Mouse (Mus musculus) CH12.LX (cell line): Measurements from ENCODE around the gene 1700037C18Rik. TPM values are rescaled to one million over a fixed set of nuclear protein-coding genes. Genes with fewer than 3 reads are reported as not detected.

ENCODE experiments used
- DNase-seq: peaks from one replicate; pipeline ENCODE4 v3.0.0-alpha.2; 2013; ENCODE audit errors: extremely low read depth
- H3K27ac ChIP-seq: 2 replicates; pipeline ENCODE4 v1.5.1; 2012; ENCODE audit warnings: low read depth, mild to moderate bottlenecking, control low read depth, moderate library complexity; ENCODE audit not compliant: insufficient read depth
- H3K27me3 ChIP-seq: replicated peaks from 2 replicates; pipeline ENCODE3; 2012; ENCODE audit warnings: inconsistent platforms
- H3K36me3 ChIP-seq, 2 experiments: replicated peaks in 1 of 2; 2 replicates each; pipeline versions ENCODE3 to v1.6.1; 2012; ENCODE audit warnings: inconsistent platforms in 1 of 2, low read length in 1 of 2, mild to moderate bottlenecking in 1 of 2, mixed read lengths in 1 of 2, moderate library complexity in 1 of 2; ENCODE audit not compliant: control insufficient read depth in 1 of 2, insufficient read depth in 1 of 2
- H3K4me1 ChIP-seq, 2 experiments: 2 replicates each; pipeline ENCODE4 v1.6.1; 2012; ENCODE audit warnings: inconsistent platforms in 1 of 2, moderate library complexity in 1 of 2; ENCODE audit not compliant: insufficient read depth in 2 of 2, control insufficient read depth in 1 of 2
- H3K4me2 ChIP-seq: 2 replicates; pipeline ENCODE4 v1.6.1; 2012; ENCODE audit warnings: low read depth, mild to moderate bottlenecking, control low read depth; ENCODE audit not compliant: poor library complexity, insufficient read depth, severe bottlenecking
- H3K4me3 ChIP-seq, 3 experiments: fragments of 150-350 bp in 1 of 3; sonication (generic) in 1 of 3; replicated peaks in 1 of 3; 2 replicates each; pipeline versions ENCODE3 to v1.5.1; 2011 to 2012; ENCODE audit warnings: low read depth in 2 of 3, low read length in 2 of 3, mild to moderate bottlenecking in 2 of 3, moderate library complexity in 2 of 3, control low read depth in 1 of 3, improper control_type of control experiment in 1 of 3, inconsistent platforms in 1 of 3, mixed read lengths in 1 of 3; ENCODE audit not compliant: poor library complexity in 1 of 3
- H3K79me2 ChIP-seq: replicated peaks from 2 replicates; pipeline ENCODE4 v1.6.1; 2012; ENCODE audit warnings: mild to moderate bottlenecking, moderate library complexity; ENCODE audit not compliant: control insufficient read depth, poor library complexity, insufficient read depth, severe bottlenecking; ENCODE audit errors: extremely low read depth
- H3K9ac ChIP-seq: 2 replicates; pipeline ENCODE4 v1.6.1; 2012; ENCODE audit warnings: low read depth, mild to moderate bottlenecking, control low read depth, moderate library complexity; ENCODE audit not compliant: insufficient read depth
- H3K9me3 ChIP-seq: replicated peaks from 2 replicates; pipeline ENCODE3; 2012; ENCODE audit warnings: low read length, inconsistent platforms, mixed read lengths
- BHLHE40 ChIP-seq: IDR thresholded peaks from 2 replicates; pipeline ENCODE4 v1.6.1; 2011; ENCODE audit warnings: mild to moderate bottlenecking, low read depth, low read length, improper control_type of control experiment
- CHD2 ChIP-seq: IDR thresholded peaks from 2 replicates; pipeline ENCODE4 v1.6.1; 2011; ENCODE audit warnings: low read length, improper control_type of control experiment
- CTCF ChIP-seq, 2 experiments: IDR thresholded peaks in 1 of 2; conservative IDR thresholded peaks in 1 of 2; 2 replicates each; pipeline ENCODE4 v1.5.1; 2011 to 2012; ENCODE audit warnings: low read depth in 2 of 2, low read length in 2 of 2, improper control_type of control experiment in 1 of 2, inconsistent platforms in 1 of 2, mild to moderate bottlenecking in 1 of 2, moderate library complexity in 1 of 2
- E2F4 ChIP-seq: IDR thresholded peaks from 2 replicates; pipeline ENCODE4 v1.6.1; 2011; ENCODE audit warnings: low read depth, low read length, improper control_type of control experiment; ENCODE audit not compliant: insufficient replicate concordance
- ELF1 ChIP-seq: IDR thresholded peaks from 2 replicates; pipeline ENCODE4 v1.6.1; 2014; ENCODE audit warnings: low read depth, mild to moderate bottlenecking, inconsistent platforms, low read length, improper control_type of control experiment
- EP300 ChIP-seq: IDR thresholded peaks from 2 replicates; pipeline ENCODE4 v1.6.1; 2011; ENCODE audit warnings: low read length, improper control_type of control experiment
- ETS1 ChIP-seq: conservative IDR thresholded peaks from 2 replicates; pipeline ENCODE4 v1.6.1; 2012; ENCODE audit warnings: low read depth, mild to moderate bottlenecking, inconsistent platforms, low read length, improper control_type of control experiment, moderate library complexity
- GABPA ChIP-seq: IDR thresholded peaks from 2 replicates; pipeline ENCODE4 v1.6.1; 2012; ENCODE audit warnings: low read depth, low read length, improper control_type of control experiment, inconsistent platforms; ENCODE audit not compliant: insufficient replicate concordance
- HCFC1 ChIP-seq: IDR thresholded peaks from 2 replicates; pipeline ENCODE4 v1.6.1; 2012; ENCODE audit warnings: low read depth, mild to moderate bottlenecking, inconsistent platforms, low read length, improper control_type of control experiment
- IRF4 ChIP-seq: IDR thresholded peaks from 2 replicates; pipeline ENCODE4 v1.6.1; 2014; ENCODE audit warnings: low read depth, mild to moderate bottlenecking, inconsistent platforms, low read length, improper control_type of control experiment
- JUN ChIP-seq: IDR thresholded peaks from 2 replicates; pipeline ENCODE4 v1.6.1; 2011; ENCODE audit warnings: low read depth, mild to moderate bottlenecking, low read length, improper control_type of control experiment, moderate library complexity; ENCODE audit not compliant: insufficient read depth
- JUND ChIP-seq: conservative IDR thresholded peaks from 2 replicates; pipeline ENCODE4 v1.6.1; 2011; ENCODE audit warnings: low read depth, low read length, improper control_type of control experiment
- KAT2A ChIP-seq: IDR thresholded peaks from 2 replicates; pipeline ENCODE4 v1.6.1; 2012; ENCODE audit warnings: low read length, improper control_type of control experiment, inconsistent platforms; ENCODE audit not compliant: insufficient replicate concordance
- MEF2A ChIP-seq: IDR thresholded peaks from 2 replicates; pipeline ENCODE4 v1.6.1; 2014; ENCODE audit warnings: low read depth, mild to moderate bottlenecking, inconsistent platforms, low read length, improper control_type of control experiment, borderline replicate concordance
- NELFE ChIP-seq: IDR thresholded peaks from 2 replicates; pipeline ENCODE4 v1.6.1; 2011; ENCODE audit warnings: low read depth, low read length, improper control_type of control experiment
- NRF1 ChIP-seq: IDR thresholded peaks from 2 replicates; pipeline ENCODE4 v1.6.1; 2014; ENCODE audit warnings: low read depth, mild to moderate bottlenecking, inconsistent platforms, low read length, improper control_type of control experiment, moderate library complexity
- PAX5 ChIP-seq: IDR thresholded peaks from 2 replicates; pipeline ENCODE4 v1.6.1; 2012; ENCODE audit warnings: low read length, inconsistent platforms, mixed read lengths
- POLR2A ChIP-seq: IDR thresholded peaks from 2 replicates; pipeline ENCODE4 v1.6.1; 2011; ENCODE audit warnings: low read depth, mild to moderate bottlenecking, improper control_type of control experiment, low read length
- POLR2AphosphoS2 ChIP-seq: IDR thresholded peaks from 2 replicates; pipeline ENCODE4 v1.6.1; 2011; ENCODE audit warnings: low read depth, low read length, improper control_type of control experiment
- SIN3A ChIP-seq: IDR thresholded peaks from 2 replicates; pipeline ENCODE4 v1.6.1; 2012; ENCODE audit warnings: low read length, improper control_type of control experiment, inconsistent platforms
- SMC3 ChIP-seq: IDR thresholded peaks from 2 replicates; pipeline ENCODE4 v1.6.1; 2011; ENCODE audit warnings: low read depth, low read length, improper control_type of control experiment
- TCF12 ChIP-seq: IDR thresholded peaks from 2 replicates; pipeline ENCODE4 v1.6.1; 2014; ENCODE audit warnings: low read depth, mild to moderate bottlenecking, inconsistent platforms, low read length, improper control_type of control experiment
- USF1 ChIP-seq: IDR thresholded peaks from 2 replicates; pipeline ENCODE4 v1.6.1; 2014; ENCODE audit warnings: low read depth, mild to moderate bottlenecking, inconsistent platforms, low read length, improper control_type of control experiment
- ZKSCAN1 ChIP-seq: IDR thresholded peaks from 2 replicates; pipeline ENCODE4 v1.6.1; 2012; ENCODE audit warnings: low read depth, inconsistent platforms, low read length, improper control_type of control experiment, borderline replicate concordance
- ZNF384 ChIP-seq: IDR thresholded peaks from 2 replicates; pipeline ENCODE4 v1.6.1; 2012; ENCODE audit warnings: low read depth, low read length, improper control_type of control experiment, inconsistent platforms
- dilution Hi-C: fragments of 300-500 bp; cut with MboI; formaldehyde crosslinking; loops from 2 replicates; pipeline ENCODE4 v1.14.3; 2020; ENCODE audit warnings: low sequenced_read_pairs; ENCODE audit not compliant: extremely low pct_unique_long_range_greater_than_20kb, extremely low pct_ligation_motif_present
- in situ Hi-C: fragments of 300-500 bp; cut with MboI; formaldehyde crosslinking; loops from 3 replicates; pipeline ENCODE4 v1.14.3; 2019; ENCODE audit warnings: low sequenced_read_pairs, low pct_ligation_motif_present, low pct_unique_long_range_greater_than_20kb, mixed read lengths
- polyA plus RNA-seq: library from polyadenylated mRNA; unstranded; fragments of >175 nt; gene quantifications from 2 replicates; pipeline ENCODE4 v1.2.1, GENCODE M21; 2012; ENCODE audit warnings: low read depth; ENCODE audit not compliant: insufficient read length
- total RNA-seq, 2 experiments: library from RNA; depleted of rRNA; stranded (reverse); fragments of 300-350 nt in 1 of 2; fragments of >200 nt in 1 of 2; gene quantifications; 2 replicates each; pipeline ENCODE4 v1.2.3; 2012 to 2014

1700037C18Rik gene
- total and polyA plus RNA-seq, 3 experiments, result 11.9 to 18.1 (median 14.7) TPM

DNA sequence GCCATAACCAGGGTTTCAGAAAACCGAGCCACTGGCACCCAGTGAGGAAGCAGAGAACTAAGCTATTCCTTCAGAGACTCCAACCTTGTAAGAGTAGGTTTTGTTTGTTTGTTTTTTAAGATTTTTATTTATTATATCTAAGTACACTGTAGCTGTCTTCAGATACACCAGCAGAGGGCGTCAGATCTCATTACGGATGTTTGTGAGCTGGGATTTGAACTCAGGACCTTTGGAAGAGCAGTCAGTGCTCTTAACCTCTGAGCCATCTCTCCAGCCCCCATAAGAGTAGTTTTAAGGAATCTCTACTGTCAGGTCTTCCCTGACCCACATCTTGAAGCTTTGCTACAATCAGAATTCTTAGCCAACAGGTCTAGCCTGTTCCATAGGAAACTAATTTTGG, 60.1 kb downstream of the 1700037C18Rik start:
- peak in 1 of 2 experiments; percentile 44; a peak in 1 of 4 replicates for TF ChIP-seq CTCF (conservative IDR thresholded peaks at IDR 0.05 in 1 of 2, IDR thresholded peaks at IDR 0.05 in 1 of 2; ENCODE audit: low read depth in 2 of 2, low read length in 2 of 2)
- TF ChIP-seq ZNF384, result no peak
- no peak overlapping the region for H3K4me3 ChIP-seq
- no peak overlapping the region for H3K4me2 ChIP-seq

DNA sequence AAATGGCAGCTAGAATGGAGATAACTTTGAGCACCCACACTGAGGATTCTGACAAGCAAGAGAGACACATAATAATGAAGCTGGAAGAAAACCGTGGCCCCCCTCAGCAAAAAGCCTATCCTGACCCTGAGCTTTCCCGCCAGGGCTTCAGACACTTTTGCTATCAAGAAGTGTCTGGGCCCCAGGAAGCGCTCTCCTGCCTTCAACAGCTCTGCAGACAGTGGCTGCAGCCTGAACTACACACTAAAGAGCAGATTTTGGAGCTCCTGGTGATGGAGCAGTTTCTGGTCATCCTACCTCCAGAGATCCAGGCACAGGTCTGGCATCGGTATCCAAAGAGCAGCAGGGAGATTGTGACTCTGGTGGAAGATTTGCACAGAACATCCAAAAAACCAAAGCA, 60.6 kb downstream of the 1700037C18Rik start:
- H3K4me1 ChIP-seq, result peaks cover 3 to 12% of the 10 kb centered on the region in 2 experiments; a peak in 3 of 4 replicates
- in situ Hi-C loops, result loop anchor here (5.0 to 25.0 kb wide), 3 partner anchors 34 to 439 kb away; partner anchors contain the start of genes Gm20695, Slx4 and Zfp597

More for the DNA sequence above, 60.1 kb downstream of the 1700037C18Rik start:
- Histone ChIP-seq H3K36me3 (no peaks in the 10 kb centered on the region), H3K27me3 (no peaks in the 10 kb centered on the region), H3K9me3 (no peaks in the 10 kb centered on the region), H3K27ac (no peak overlapping the region), H3K9ac (no peak overlapping the region), H3K4me1 (peaks cover 3 to 12% of the 10 kb centered on the region in 2 experiments; a peak in 3 of 4 replicates), H3K79me2 (no peaks in the 10 kb centered on the region)
- no peak for DNase-seq
- in situ Hi-C loops (loop anchor here (5.0 to 25.0 kb wide), 3 partner anchors 34 to 439 kb away; partner anchors contain the start of genes Gm20695, Slx4 and Zfp597), dilution Hi-C loops (no loop called here)

DNA sequence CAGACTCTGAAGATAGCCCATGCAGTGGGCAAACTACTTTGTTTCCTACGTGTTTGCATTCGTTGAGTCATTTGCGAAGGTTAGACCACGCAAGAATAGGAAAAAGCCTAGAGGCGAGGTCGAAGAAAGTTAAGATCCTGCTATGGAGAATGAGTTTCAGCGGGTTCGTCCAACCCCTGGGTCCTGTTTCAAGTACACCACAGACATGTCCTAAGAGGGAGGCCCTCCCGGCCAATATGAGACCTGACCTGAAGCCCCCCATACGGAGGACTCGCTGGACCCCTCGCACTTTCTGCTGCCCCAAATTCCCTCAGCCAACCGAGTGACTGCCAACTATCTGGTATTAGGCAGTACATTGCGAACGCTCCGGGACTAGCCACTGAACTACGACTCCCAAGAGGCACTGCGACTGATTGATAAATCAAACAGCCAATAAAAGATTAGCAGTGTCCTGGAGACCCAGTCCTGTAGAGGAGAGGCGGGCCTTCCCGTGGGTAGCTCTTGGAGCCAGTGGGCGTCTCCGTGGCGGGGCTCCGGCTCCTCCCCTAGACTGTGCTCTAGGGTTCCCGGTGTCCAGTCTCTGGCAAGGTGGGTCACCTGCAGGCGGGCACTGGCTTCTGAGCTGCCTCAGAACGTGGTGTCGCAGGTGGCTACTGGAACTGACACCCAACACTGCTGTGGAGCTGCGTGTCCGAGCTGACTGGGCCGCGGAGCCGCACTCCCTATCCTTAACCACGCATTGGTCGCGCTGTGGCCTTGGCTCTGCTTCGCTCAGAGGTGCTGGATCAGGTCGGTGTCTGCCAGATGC, 61.6 kb downstream of the 1700037C18Rik start, which contains the start of gene Zfp174:
Gene Zfp174, plus strand, starts transcription at position 558 of the 808 bp plus-strand sequence.
- dilution Hi-C loops, result no loop called here
- in situ Hi-C loops, result loop anchor here (5.0 to 25.0 kb wide), 3 partner anchors 35 to 440 kb away; partner anchors contain the start of genes Gm20695, Slx4 and Zfp597
- Histone ChIP-seq H3K79me2 (no peaks in the 10 kb centered on the region), H3K36me3 (no peaks in the 10 kb centered on the region), H3K4me2 (peak within 1 kb of the TSS; percentile 71), H3K9ac (peak within 1 kb of the TSS; percentile 43), H3K4me1 (peaks cover 3 to 14% of the 10 kb centered on the region in 2 experiments; a peak in 3 of 4 replicates), H3K4me3 (peak within 1 kb of the TSS; percentile 62 to 74 (median 68)), H3K27ac (no peak within 1 kb of the TSS), H3K27me3 (no peaks in the 10 kb centered on the region), H3K9me3 (no peaks in the 10 kb centered on the region)
- DNase-seq, result peak; percentile 98
- peak; percentile 49; the same call in 1 of the 2 replicates for TF ChIP-seq TCF12
- TF ChIP-seq IRF4, result peak; percentile 8; the same call in 1 of the 2 replicates
- TF ChIP-seq EP300, result no peak
- no peak for TF ChIP-seq PAX5
- TF ChIP-seq E2F4, result no peak
- peak; percentile 74; the same call in 1 of the 2 replicates for TF ChIP-seq GABPA
- TF ChIP-seq CTCF (conservative IDR thresholded peaks at IDR 0.05 in 1 of 2, IDR thresholded peaks at IDR 0.05 in 1 of 2; ENCODE audit: low read depth in 2 of 2, low read length in 2 of 2), result no peak
- no peak for TF ChIP-seq SMC3
- peak; percentile 69 for TF ChIP-seq NELFE
- TF ChIP-seq HCFC1, result peak; percentile 98
- TF ChIP-seq POLR2A, result peak; percentile 66
- TF ChIP-seq ZKSCAN1, result no peak
- no peak for TF ChIP-seq USF1
- TF ChIP-seq KAT2A, result peak; percentile 97; the same call in 1 of the 2 replicates
- TF ChIP-seq BHLHE40, result no peak

More for the DNA sequence above, 60.6 kb downstream of the 1700037C18Rik start:
- peak; percentile 15 for DNase-seq
- no peaks in the 10 kb centered on the region for H3K79me2 ChIP-seq
- TF ChIP-seq ZKSCAN1 (no peak), ZNF384 (no peak), EP300 (no peak), GABPA (no peak), ELF1 (no peak), SIN3A (no peak), ETS1 (no peak), KAT2A (no peak), HCFC1 (no peak), NRF1 (no peak), MEF2A (no peak), JUND (no peak), CTCF (conservative IDR thresholded peaks at IDR 0.05 in 1 of 2, IDR thresholded peaks at IDR 0.05 in 1 of 2; ENCODE audit: low read depth in 2 of 2, low read length in 2 of 2) (no peak), CHD2 (no peak), POLR2AphosphoS2 (no peak), JUN (no peak), IRF4 (no peak), USF1 (no peak)
- H3K36me3 ChIP-seq, result no peaks in the 10 kb centered on the region
- dilution Hi-C loops, result no loop called here
- H3K4me2 ChIP-seq, result peak overlapping the region; percentile 62
- H3K27me3 ChIP-seq, result no peaks in the 10 kb centered on the region
- peak overlapping the region; percentile 31; the same call in 1 of the 2 replicates for H3K9ac ChIP-seq
- no peak overlapping the region for H3K4me3 ChIP-seq
- H3K27ac ChIP-seq, result no peak overlapping the region
- H3K9me3 ChIP-seq, result no peaks in the 10 kb centered on the region
